Mouse (Mus musculus) frontal cortex, adult 2 months (tissue): Measurements from ENCODE around the gene Rtf1. TPM values are rescaled to one million over a fixed set of nuclear protein-coding genes. Genes with fewer than 3 reads are reported as not detected.

Experiments used
- DNase-seq, 2 experiments: peaks; one replicate each; pipeline ENCODE4 v3.0.0; 2022; ENCODE audit warnings: low spot score in 1 of 2; ENCODE audit errors: extremely low spot score in 1 of 2
- polyA plus RNA-seq: library from polyadenylated mRNA; depleted of rRNA; stranded (reverse); fragments of >200 nt; gene quantifications from 2 replicates; pipeline ENCODE4 v1.2.3, GENCODE M21; 2012

The Rtf1 gene
- polyA plus RNA-seq, 1 experiment, result 41.8 TPM

DNA sequence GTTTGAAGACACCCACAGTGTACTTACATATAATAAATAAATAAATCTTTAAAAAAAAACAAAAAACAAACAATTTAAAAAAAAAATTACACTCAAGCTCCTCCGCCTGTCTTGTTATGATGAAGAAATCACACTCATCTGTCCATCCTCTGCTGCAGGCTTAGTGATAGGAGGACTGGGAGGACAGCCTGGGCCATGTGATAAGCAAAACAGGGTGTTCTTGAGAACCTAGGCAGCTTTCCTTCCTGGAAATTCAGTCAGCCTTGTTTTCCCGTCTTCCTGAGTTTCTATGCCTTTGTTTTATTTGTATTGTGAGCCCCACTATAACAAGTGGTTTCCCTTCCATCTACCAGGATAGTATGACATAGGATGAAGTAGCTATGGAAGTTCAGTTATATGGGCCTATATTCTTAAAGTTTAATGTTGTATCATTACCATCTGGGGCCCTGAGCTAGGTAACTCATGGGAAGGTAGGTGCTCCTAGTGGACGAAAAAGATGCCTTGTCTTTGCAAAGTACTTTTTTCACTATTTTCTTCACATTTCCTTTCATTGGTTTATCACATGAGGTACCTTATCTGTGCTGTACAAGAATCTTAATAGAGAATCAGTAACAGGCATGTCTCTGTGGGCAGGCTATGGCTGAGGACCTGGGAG is 53.0 kb downstream of the Rtf1 start:
- DNase-seq, result no peak

DNA sequence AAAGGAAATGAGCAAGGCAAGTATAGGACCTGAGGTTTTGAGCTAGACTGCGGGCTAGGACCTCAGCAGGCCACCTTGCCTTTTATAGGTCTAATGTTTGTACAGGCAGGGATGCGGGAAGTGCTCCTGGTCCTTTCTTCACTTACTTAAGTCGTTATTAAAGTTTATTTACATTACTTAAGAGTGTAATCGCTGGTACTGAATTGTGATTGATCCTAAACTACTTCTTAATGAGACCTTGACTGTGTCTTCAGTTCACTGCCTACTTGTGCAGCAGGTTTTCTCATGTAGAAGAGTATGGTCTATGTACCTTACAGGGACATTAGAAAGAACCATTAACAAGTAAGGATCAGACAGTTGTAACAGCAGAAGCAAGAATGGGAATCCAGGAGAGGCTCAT is 55.9 kb downstream of the Rtf1 start:
- DNase-seq, result no peak

DNA sequence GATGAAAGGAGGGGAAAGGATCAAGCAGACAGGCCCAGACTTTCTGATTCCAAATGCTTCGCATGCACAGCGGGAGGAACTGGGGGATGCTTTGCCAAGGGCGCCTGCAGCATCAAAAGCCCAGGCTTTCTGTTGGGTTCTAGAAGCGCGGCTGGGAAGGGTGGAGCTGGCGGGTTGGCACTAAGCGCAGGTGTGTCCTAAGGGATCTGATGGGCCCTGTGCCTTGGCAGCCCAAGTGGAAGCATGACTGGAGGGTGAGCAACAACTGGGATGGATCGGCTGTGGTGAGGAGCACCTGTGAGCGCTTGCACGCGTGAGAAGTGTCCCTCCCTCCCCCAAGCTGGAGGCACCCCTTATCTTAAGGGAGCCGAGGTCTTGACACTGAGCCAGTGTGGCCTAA is 62.3 kb downstream of the Rtf1 start:
- DNase-seq, result no peak

DNA sequence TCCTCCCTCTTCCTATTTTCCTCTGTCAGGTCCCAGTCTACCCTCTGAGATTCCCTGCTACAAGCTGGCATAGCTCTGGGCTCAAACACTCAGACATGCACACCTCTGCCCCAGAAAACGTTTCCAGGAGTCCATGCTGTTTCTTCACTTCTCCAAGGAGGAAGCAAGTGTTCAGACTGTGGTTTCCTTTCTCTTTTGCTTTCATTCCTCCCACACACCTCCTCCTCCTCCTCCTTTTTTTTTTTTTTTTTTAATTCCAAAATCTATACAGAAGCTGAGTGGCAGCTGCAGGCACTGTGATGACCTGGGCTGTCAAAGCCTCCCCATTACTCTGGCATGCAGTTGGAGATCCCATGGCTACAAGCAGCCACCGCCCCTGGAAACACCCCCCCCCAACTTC is 65.7 kb downstream of the Rtf1 start:
- DNase-seq, result no peak

DNA sequence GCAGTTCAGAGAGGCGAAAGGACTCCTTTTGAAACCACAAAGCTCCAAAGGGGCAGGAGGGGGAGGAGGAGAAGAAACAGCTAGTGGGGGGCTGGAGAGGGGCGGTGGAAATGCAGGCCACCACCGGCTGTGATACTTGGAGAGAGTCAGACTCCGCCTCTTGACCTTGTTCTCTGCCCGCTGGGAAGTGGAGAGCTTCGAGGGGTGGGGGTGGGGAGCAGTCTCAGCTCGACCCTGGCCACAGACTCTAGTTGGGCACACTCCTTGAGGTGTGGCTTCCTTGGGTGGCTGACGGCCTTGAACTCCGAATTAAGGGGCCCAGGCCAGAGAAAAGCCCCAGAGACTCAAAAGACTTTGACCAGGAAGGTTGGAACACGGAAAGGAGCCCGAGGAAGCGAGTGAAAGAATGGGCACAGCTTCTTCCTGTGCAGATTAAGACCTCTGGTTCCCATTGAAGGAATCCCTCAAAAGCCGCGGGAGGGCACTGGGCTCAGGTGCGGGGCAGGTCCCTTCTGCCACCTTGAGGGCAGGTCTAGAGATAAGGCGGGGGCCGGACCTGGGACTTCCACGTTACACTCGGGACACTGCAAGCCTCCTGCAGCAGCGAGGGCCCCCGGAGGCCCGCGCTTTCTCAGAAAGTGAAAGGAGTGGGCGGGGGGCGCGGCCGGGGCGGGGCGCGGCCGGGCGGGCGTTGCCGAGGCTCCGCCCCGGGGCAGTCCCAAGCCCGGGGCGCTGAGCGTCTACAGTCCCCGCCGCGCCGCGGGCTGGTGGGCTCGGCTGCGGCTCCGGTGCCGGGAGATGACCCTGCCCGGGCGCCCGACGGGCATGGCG is 66.9 kb downstream of the Rtf1 start, which contains the start of gene Itpka:
Gene Itpka (plus strand): TSS at position 757 of the 831 bp plus-strand sequence.
- DNase-seq, result peak in 1 of 2 experiments; percentile 56

DNA sequence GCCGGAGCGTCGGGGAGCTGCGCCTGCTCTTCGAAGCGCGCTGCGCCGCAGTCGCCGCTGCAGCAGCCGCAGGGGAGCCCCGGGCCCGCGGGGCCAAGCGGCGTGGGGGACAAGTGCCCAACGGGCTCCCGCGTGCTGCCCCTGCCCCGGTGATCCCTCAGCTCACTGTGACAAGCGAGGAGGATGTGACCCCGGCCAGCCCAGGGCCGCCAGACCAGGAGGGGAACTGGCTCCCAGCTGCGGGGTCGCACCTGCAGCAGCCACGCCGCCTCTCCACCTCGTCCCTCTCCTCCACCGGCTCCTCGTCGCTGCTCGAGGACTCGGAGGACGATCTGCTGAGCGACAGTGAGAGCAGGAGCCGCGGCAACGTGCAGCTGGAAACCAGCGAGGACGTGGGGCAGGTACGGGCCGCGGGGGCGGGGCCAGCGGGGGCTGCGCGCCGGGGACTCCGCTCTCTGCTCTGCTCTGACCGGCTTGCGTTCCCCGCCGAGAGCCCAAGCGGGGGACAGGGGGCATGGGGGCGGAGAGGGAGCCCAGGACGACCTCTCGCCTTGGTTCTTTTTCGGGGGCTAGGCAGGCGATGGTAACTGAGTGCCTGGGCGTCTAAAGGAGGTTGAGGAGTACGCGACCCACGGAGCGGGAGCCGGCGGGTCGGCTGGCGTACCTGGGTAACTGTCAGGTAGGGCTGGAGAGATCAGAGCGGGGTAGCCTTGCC is 67.8 kb downstream of the Rtf1 start:
- peak in 1 of 2 experiments; percentile 60 for DNase-seq

DNA sequence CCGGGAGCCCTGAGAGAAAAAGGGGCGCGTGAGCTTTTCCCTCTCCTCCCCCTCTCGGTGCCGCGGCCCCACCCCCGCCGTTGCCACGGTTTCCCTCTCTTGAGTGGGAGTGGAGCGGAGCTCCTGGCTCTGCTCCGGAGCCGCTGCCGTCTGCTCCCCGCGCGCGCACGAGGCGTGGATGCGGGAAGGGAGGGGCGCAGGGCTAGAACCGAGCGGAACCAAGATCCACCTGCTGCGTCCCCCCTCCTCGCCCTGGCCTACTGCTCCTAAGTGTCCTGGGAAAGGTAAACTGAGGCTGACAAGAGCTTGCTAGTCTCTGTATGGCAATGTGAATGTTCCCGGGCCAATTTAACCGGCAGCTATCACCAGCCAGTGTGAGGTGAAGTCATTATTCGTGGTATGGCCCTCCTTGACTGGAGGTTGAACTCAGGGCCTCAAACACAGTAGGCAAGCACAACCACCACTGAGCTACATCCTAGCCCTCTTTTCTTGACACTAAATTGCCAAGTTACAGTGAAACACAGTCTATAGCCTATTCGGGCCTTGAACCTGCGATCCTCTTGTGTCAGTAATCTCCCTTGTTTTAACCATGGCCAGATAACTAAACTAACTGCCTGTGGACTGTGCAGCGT is 68.4 kb downstream of the Rtf1 start:
- peak in 1 of 2 experiments; percentile 76 for DNase-seq

DNA sequence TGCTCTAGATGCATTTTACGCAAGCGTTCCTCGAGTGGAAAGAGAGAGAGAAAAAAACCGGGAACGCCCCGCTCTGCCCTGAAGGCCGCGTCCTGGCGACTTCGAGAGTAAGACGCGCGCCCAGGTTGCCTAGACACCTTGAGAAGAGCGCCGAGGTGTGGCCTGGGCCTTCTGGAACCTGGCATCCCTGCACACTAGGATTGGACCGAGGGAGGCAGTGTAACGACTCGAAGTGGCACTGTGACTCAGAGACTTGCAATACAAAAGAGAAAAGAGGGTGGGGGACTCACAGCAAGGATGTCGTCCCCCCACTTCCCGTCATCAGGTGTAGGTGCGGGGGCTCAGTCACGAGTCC is 68.9 kb downstream of the Rtf1 start:
- no peak for DNase-seq

DNA sequence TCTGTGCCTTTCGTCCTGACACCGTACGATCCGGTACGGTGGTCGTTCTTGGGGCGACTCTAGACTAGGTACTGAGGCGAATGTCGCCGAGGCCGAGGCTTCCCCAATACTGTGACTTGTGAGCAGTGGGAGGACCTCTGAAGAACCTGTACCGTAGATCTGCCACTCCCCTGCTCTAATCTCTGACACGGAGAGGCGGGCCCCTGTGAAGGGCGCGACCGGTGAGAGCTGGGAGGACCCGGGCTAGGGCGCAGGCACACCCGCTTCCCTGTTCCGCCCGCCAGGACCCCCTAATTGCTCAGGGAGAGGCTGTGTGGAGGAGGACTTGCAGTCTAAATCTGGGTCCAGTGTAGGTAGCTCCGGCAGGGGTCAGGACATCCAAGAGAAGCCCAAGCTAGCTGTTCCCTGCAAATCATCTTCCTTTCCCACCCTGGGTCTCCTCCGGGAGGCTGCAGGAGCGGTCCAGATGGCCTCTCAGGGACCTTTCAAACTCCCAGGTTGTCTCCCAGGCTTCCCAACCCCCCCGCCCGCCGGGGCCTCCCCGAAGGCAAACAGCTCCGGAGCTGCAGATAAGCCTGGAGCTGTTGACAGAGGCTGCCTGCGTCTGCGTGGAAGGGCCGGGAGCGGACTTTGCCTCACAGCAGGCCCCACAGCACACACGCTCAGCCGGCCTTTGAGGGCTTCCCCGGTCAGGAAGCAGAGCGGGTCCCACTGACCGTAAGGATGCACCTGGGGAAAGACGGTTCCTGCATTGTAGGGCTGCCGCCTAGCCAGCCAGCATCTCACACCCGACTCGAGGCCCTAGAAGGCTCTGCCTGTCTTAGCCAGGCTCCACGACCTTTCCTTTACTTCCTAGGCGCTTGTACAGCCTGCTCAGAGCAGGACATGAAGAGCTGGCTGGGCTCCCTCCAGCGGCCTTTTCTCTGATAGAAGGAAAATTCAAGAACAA is 69.6 kb downstream of the Rtf1 start:
- DNase-seq, result no peak

DNA sequence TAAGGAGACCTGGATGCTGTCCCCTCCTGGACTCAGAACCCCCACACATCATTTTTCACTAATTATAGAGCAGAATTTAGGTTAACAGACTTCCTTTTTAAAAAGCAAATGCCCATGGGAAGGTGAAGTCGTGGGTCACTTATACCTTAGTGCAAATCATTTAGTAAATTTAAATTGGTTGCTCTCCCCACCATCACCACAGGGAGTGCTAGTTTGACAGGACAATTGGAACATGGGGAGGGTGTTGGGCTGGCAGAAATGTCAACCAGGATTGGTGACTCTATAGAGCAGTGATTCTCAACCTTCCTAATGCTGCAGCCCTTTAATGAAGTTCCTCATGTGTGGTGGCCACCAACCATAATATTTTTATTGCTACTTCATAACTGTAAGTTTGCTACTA is 70.4 kb downstream of the Rtf1 start:
- peak in 1 of 2 experiments; percentile 58 for DNase-seq

DNA sequence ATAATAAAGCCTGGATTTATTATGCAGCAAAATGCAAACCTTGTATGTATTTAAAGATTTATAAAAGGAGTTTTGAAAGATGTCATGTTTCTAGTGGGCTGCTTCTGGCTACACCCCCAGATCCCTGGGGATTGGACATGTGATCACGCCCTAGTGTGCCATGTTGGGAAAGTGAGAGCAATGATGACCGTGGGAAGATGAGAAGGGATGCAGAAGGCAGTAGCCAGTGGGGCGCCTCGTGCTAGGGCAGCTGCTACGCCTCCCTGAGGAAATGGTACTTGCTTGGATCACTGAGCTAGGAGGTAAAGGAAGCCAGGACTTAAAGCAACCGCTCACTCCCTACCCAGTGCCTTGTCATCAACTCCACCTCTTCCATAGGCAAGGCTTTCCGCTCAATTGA is 72.7 kb downstream of the Rtf1 start:
- peak; percentile 83 to 86 for DNase-seq

DNA sequence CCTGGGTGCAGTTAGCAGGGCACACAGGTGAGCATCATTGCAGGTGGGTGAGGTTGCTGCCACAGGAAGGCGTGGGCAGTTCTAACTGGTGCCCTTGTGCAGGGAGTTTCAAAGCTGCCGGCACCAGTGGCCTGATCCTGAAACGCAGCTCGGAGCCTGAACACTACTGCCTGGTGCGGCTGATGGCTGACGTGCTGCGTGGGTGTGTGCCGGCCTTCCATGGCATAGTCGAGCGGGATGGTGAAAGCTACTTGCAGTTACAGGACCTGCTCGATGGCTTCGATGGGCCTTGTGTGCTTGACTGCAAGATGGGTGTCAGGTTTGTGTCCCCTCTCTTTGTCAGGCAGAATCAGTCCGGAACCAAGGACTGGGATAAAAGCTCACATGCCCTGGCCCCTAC is 74.4 kb downstream of the Rtf1 start:
- no peak for DNase-seq

DNA sequence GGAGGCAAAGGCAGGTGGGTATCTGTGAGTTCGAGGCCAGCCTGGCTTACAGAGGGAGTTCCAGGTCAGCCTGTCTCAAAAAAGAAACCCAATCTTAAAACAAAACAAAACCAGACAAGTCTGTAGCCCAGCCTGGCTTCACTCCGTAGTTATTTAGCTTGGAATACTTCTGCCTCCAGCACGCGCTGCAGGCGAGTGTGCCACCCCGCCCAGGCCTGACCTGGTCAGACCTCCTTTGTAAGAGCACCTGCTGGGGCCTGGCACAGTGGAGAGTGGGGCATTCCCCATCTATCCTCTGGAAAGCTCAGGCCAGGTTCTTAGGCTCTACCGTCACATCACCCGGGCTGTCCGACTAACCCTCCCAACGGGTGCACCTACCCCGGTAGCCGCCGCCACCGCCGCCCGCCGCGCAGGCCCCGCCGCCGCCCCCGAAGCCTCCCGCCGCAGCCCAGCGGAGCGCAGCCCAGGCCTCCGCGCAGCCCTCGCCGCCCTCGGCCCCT is 82.8 kb downstream of the Rtf1 start:
- no peak for DNase-seq

DNA sequence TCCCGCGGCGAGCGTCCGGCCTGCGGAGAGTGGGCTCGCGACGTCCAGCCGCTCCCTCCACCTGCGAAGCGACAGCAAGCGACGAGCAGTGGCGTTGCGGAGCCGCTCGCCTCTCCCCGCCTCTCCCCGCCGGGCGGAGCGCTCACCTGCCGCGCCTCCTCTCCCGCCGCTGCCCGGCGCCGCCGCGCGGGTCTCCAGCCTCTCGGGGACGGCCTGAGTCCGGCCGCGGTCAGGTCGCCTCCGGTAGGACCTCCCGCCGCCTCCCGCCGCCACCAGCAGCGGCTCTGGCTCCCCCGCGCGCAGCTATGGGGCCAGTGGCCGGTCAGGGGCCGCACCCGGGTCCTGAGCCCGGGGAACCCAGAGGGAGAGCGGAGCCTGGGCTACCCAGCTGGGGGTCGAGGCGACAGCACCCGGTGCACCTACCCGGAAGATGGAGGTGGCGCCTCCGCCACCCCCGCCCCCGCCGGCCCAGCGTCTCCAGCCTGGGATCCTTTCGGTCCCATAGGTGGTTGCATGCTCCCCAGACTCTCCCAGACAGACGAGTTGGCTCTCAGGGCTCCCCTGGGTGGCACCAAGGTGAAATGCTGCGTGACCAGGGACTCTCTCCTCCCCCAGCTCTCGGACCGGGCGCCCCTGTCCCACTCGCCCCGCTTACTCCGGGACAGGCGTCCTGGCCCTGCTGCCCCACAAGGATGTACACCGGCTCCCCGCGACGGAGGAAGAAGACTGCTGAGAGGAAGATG is 83.4 kb downstream of the Rtf1 start:
- DNase-seq, result no peak

DNA sequence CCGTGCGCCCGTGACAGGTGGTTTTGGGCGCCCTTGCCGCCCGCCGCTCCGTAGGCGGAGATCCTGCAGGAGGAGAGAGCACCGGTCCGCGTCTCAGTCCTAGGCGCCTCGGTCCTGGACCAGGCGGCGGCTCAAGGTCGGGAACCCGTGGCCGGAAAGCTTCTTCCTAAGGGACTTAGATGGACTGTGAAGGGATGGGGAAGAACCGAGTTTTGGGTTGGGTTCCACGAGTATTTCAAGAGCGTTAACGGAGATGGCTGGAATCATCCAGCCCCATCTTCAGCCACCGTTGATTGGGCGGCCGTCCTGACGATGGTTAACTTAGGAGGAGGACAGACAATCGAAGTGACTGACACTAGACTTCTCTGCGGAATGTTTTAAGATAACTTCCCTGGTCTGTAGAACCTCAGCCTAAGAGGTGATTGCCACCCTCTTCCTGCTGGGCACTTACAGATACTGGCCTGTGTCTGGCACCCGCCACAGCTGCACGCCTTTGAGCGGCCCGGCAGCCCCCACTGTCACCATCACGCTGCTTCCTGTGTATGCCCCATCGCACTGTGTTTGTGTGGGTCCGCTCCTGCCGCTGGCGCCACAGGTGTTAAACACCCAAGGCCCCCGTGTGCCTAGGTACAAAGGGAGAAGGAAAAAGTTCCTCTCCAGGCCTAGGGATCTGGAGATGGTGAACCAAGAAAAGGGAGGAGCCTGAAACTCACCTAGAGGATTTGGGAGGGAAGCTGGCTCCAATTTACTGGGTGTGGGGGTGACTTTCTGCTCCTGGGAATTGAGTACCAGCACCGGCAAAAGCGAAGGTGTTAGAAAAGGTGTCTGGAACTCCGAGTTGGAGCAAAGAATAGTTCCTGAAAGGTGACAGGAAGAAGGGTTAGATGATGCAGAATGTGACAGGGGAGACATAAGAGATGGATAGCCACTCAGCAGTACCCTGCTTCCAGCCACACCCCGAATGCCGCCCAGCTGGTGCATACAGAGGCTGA is 84.3 kb downstream of the Rtf1 start:
- no peak for DNase-seq

DNA sequence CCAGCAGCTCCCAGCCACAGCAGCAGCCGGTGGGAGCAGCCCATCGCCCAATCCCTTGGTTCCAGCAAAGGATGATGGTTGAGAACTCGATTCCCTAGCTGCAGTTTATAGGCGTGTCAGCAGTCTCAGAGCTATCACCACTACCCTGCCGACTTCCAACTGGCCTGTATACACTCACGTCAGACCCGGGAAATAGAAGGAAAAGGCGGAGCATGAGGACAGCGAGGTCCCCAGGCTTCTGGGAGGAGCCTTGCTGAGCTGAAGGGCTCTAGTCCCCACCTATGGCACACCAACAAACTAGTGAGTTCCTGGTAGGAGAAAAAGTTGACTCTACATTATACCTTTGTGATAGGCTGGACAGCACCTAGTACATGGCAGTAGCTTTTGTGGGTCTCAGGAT is 85.4 kb downstream of the Rtf1 start, which contains the start of gene Ltk:
Gene Ltk (minus strand): TSS at position 181 of the 400 bp plus-strand sequence.
- DNase-seq, result no peak

DNA sequence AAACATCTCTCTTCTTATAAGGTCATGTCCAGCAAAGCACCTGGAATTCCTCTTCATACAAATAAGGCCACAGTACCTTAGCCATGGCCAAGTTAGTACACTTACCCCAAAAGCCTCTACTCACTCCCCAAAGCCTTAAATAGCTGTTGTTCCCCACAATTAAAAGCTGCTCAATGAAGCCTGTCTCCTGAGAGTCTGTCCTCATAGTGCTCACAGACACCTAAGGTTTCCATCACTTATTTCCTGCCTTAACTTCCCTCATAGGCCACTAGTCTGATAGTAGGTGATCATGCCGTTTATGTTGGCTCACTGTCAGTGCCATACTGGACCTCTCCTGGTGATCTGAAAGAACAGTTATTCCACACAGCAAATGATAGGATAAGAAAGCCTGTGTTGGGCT is 87.4 kb downstream of the Rtf1 start:
- no peak for DNase-seq

DNA sequence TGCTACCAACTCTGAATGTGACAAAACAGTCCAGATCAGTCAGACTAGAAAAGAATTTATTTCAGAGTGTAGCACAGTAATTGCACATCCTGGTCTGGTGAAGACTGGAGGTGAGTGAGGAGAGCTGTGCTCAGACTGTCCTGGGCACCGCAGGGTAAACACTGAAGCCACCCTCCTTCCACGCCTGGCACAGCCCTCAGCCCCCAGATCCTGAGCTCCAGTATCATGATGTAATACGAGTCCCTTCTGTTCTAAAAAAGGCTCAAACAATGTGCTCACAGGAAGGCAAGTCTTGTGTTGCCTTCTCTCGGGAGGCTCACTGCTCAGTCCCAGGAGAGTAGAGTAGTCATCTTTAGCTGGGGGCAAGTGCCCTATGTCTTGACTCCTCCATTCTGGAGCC is 89.1 kb downstream of the Rtf1 start:
- DNase-seq, result no peak
